Mouse (Mus musculus): ENCODE results near the gene Noct. TPM values are rescaled to one million over a fixed set of nuclear protein-coding genes. Genes with fewer than 3 reads are reported as not detected.
A peak's percentile ranks its signal among the peaks of the same experiment; 100 is the strongest.
"Not testable (repeated sequence)": the region's sequence is repeated elsewhere in the genome, so short reads cannot be mapped to it uniquely, and the experiment has no call there.

Noct gene
- polyA plus RNA-seq (2014; fragmentation: Nextera tagmentation; extraction: Ambion mirVana): 11.0 and 12.0 TPM in 2 replicates

- Histone ChIP-seq H3K4me2 (ENCODE audit: low read length) (peak within 1 kb of the TSS; percentile 80), H3K9ac (ENCODE audit: low read length) (peak within 1 kb of the TSS; percentile 94), H3K4me3 (ENCODE audit: control insufficient read depth in 1 of 2, insufficient read depth in 1 of 2, low read depth in 1 of 2, low read length in 2 of 2) (peak within 1 kb of the TSS; percentile 82 to 85), H3K36me3 (ENCODE audit: control insufficient read depth, insufficient read depth, low read length) (0 out of 2 replicates have a peak, but pooled peaks cover 3% of the 10 kb centered on the region), H3K27me3 (ENCODE audit: control insufficient read depth, insufficient read depth, low read length) (no peaks in the 10 kb centered on the region), H3K27ac (replicated peaks in 1 of 2; ENCODE audit: control insufficient read depth in 1 of 2, insufficient read depth in 1 of 2, low read depth in 2 of 2, low read length in 2 of 2) (peak within 1 kb of the TSS; percentile 96 to 97), H3K9me3 (ENCODE audit: control insufficient read depth, low read length) (no peaks in the 10 kb centered on the region), H3K4me1 (ENCODE audit: control insufficient read depth in 2 of 2, insufficient read depth in 2 of 2, low read length in 2 of 2) (peaks cover 20 to 49% of the 10 kb centered on the region in 2 experiments)
- WGBS: under 1% methylated on average over 91 of the region's 100 CpGs
- ATAC-seq (ENCODE audit: insufficient number of reproducible peaks, insufficient read depth, low FRiP score, low read depth): peak; percentile 85
Observed at GRCm38 (mm10) chr3:51224363-51225225, at the start of gene Noct. Gene Noct, plus strand, starts transcription at chr3:51224447.

- Histone ChIP-seq H3K27ac (replicated peaks in 1 of 2; ENCODE audit: control insufficient read depth in 1 of 2, insufficient read depth in 1 of 2, low read depth in 2 of 2, low read length in 2 of 2) (no peak overlapping the region), H3K4me3 (ENCODE audit: control insufficient read depth in 1 of 2, insufficient read depth in 1 of 2, low read depth in 1 of 2, low read length in 2 of 2) (no peak overlapping the region), H3K4me2 (ENCODE audit: low read length) (no peak overlapping the region), H3K9ac (ENCODE audit: low read length) (no peak overlapping the region), H3K36me3 (ENCODE audit: control insufficient read depth, insufficient read depth, low read length) (no peaks in the 10 kb centered on the region), H3K9me3 (ENCODE audit: control insufficient read depth, low read length) (no peaks in the 10 kb centered on the region), H3K27me3 (ENCODE audit: control insufficient read depth, insufficient read depth, low read length) (no peaks in the 10 kb centered on the region), H3K4me1 (ENCODE audit: control insufficient read depth in 2 of 2, insufficient read depth in 2 of 2, low read length in 2 of 2) (no peaks in the 10 kb centered on the region)
- no peak for ATAC-seq (ENCODE audit: insufficient number of reproducible peaks, insufficient read depth, low FRiP score, low read depth)
- 39% methylated on average over 10 of the region's 10 CpGs for WGBS
Observed at GRCm38 (mm10) chr3:51178158-51178557, 46.1 kb upstream of the Noct start.

- no peak overlapping the region for H3K9ac ChIP-seq (ENCODE audit: low read length)
- no peaks in the 10 kb centered on the region for H3K27me3 ChIP-seq (ENCODE audit: control insufficient read depth, insufficient read depth, low read length)
- no peak overlapping the region for H3K4me3 ChIP-seq (ENCODE audit: control insufficient read depth in 1 of 2, insufficient read depth in 1 of 2, low read depth in 1 of 2, low read length in 2 of 2)
- no peaks in the 10 kb centered on the region for H3K36me3 ChIP-seq (ENCODE audit: control insufficient read depth, insufficient read depth, low read length)
- WGBS: 93% methylated on average over 6 of the region's 6 CpGs
- H3K4me1 ChIP-seq (ENCODE audit: control insufficient read depth in 2 of 2, insufficient read depth in 2 of 2, low read length in 2 of 2): no peaks in the 10 kb centered on the region
- ATAC-seq (ENCODE audit: insufficient number of reproducible peaks, insufficient read depth, low FRiP score, low read depth): no peak
- H3K9me3 ChIP-seq (ENCODE audit: control insufficient read depth, low read length): no peaks in the 10 kb centered on the region
- no peak overlapping the region for H3K27ac ChIP-seq (replicated peaks in 1 of 2; ENCODE audit: control insufficient read depth in 1 of 2, insufficient read depth in 1 of 2, low read depth in 2 of 2, low read length in 2 of 2)
- no peak overlapping the region for H3K4me2 ChIP-seq (ENCODE audit: low read length)
Observed at GRCm38 (mm10) chr3:51179460-51180146, 44.6 kb upstream of the Noct start.

- no peak overlapping the region for H3K4me3 ChIP-seq (ENCODE audit: control insufficient read depth in 1 of 2, insufficient read depth in 1 of 2, low read depth in 1 of 2, low read length in 2 of 2)
- H3K27ac ChIP-seq (replicated peaks in 1 of 2; ENCODE audit: control insufficient read depth in 1 of 2, insufficient read depth in 1 of 2, low read depth in 2 of 2, low read length in 2 of 2): no peak overlapping the region
- no peak overlapping the region for H3K9ac ChIP-seq (ENCODE audit: low read length)
- 83% methylated on average over 8 of the region's 8 CpGs for WGBS
- no peaks in the 10 kb centered on the region for H3K4me1 ChIP-seq (ENCODE audit: control insufficient read depth in 2 of 2, insufficient read depth in 2 of 2, low read length in 2 of 2)
- H3K36me3 ChIP-seq (ENCODE audit: control insufficient read depth, insufficient read depth, low read length): no peaks in the 10 kb centered on the region
- no peak overlapping the region for H3K4me2 ChIP-seq (ENCODE audit: low read length)
- no peaks in the 10 kb centered on the region for H3K27me3 ChIP-seq (ENCODE audit: control insufficient read depth, insufficient read depth, low read length)
- ATAC-seq (ENCODE audit: insufficient number of reproducible peaks, insufficient read depth, low FRiP score, low read depth): no peak
- no peaks in the 10 kb centered on the region for H3K9me3 ChIP-seq (ENCODE audit: control insufficient read depth, low read length)
Observed at GRCm38 (mm10) chr3:51180341-51180940, 43.8 kb upstream of the Noct start.

GRCm38 (mm10) chr3:51182455-51182854 is 41.8 kb upstream of the Noct start:
- no peaks in the 10 kb centered on the region for H3K4me1 ChIP-seq (ENCODE audit: control insufficient read depth in 2 of 2, insufficient read depth in 2 of 2, low read length in 2 of 2)
- H3K4me3 ChIP-seq (ENCODE audit: control insufficient read depth in 1 of 2, insufficient read depth in 1 of 2, low read depth in 1 of 2, low read length in 2 of 2): no peak overlapping the region
- no peak overlapping the region for H3K9ac ChIP-seq (ENCODE audit: low read length)
- H3K27ac ChIP-seq (replicated peaks in 1 of 2; ENCODE audit: control insufficient read depth in 1 of 2, insufficient read depth in 1 of 2, low read depth in 2 of 2, low read length in 2 of 2): no peak overlapping the region
- ATAC-seq (ENCODE audit: insufficient number of reproducible peaks, insufficient read depth, low FRiP score, low read depth): no peak
- H3K4me2 ChIP-seq (ENCODE audit: low read length): no peak overlapping the region
- no peaks in the 10 kb centered on the region for H3K27me3 ChIP-seq (ENCODE audit: control insufficient read depth, insufficient read depth, low read length)
- WGBS: 73% methylated on average over 5 of the region's 5 CpGs
- no peaks in the 10 kb centered on the region for H3K36me3 ChIP-seq (ENCODE audit: control insufficient read depth, insufficient read depth, low read length)
- H3K9me3 ChIP-seq (ENCODE audit: control insufficient read depth, low read length): no peaks in the 10 kb centered on the region

GRCm38 (mm10) chr3:51183508-51183907 is 40.7 kb upstream of the Noct start:
- ATAC-seq (ENCODE audit: insufficient number of reproducible peaks, insufficient read depth, low FRiP score, low read depth); H3K4me3 ChIP-seq (ENCODE audit: control insufficient read depth in 1 of 2, insufficient read depth in 1 of 2, low read depth in 1 of 2, low read length in 2 of 2); H3K27ac ChIP-seq (replicated peaks in 1 of 2; ENCODE audit: control insufficient read depth in 1 of 2, insufficient read depth in 1 of 2, low read depth in 2 of 2, low read length in 2 of 2); H3K9me3 ChIP-seq (ENCODE audit: control insufficient read depth, low read length); H3K9ac ChIP-seq (ENCODE audit: low read length); H3K4me1 ChIP-seq (ENCODE audit: control insufficient read depth in 2 of 2, insufficient read depth in 2 of 2, low read length in 2 of 2); H3K4me2 ChIP-seq (ENCODE audit: low read length); H3K36me3 ChIP-seq (ENCODE audit: control insufficient read depth, insufficient read depth, low read length); H3K27me3 ChIP-seq (ENCODE audit: control insufficient read depth, insufficient read depth, low read length): not testable (repeated sequence)
- WGBS: 22% methylated on average over 1 of the region's 1 CpGs

GRCm38 (mm10) chr3:51183967-51184366 is 40.3 kb upstream of the Noct start:
- H3K36me3 ChIP-seq (ENCODE audit: control insufficient read depth, insufficient read depth, low read length); H3K9me3 ChIP-seq (ENCODE audit: control insufficient read depth, low read length); H3K9ac ChIP-seq (ENCODE audit: low read length); ATAC-seq (ENCODE audit: insufficient number of reproducible peaks, insufficient read depth, low FRiP score, low read depth); H3K4me3 ChIP-seq (ENCODE audit: control insufficient read depth in 1 of 2, insufficient read depth in 1 of 2, low read depth in 1 of 2, low read length in 2 of 2); H3K27me3 ChIP-seq (ENCODE audit: control insufficient read depth, insufficient read depth, low read length); H3K4me1 ChIP-seq (ENCODE audit: control insufficient read depth in 2 of 2, insufficient read depth in 2 of 2, low read length in 2 of 2); H3K4me2 ChIP-seq (ENCODE audit: low read length); H3K27ac ChIP-seq (replicated peaks in 1 of 2; ENCODE audit: control insufficient read depth in 1 of 2, insufficient read depth in 1 of 2, low read depth in 2 of 2, low read length in 2 of 2): not testable (repeated sequence)
- WGBS: 71% methylated on average over 3 of the region's 3 CpGs
